Mouse (Mus musculus): ENCODE measurements around the gene Tnfrsf19. TPM values are rescaled to one million over a fixed set of nuclear protein-coding genes. Genes with fewer than 3 reads are reported as not detected.

Tnfrsf19 gene
- total RNA-seq, 2 experiments from 2014 or later: 3.2 TPM; not detected in 1

- ATAC-seq (replicated peaks; ENCODE audit: low FRiP score, poor library complexity, severe bottlenecking): no peak
Measured at GRCm38 (mm10) chr14:60976231-60976630, 70.1 kb downstream of the Tnfrsf19 start.

GRCm38 (mm10) chr14:60975736-60976135, 70.6 kb downstream of the Tnfrsf19 start:
- no peak for ATAC-seq (replicated peaks; ENCODE audit: low FRiP score, poor library complexity, severe bottlenecking)

DNA sequence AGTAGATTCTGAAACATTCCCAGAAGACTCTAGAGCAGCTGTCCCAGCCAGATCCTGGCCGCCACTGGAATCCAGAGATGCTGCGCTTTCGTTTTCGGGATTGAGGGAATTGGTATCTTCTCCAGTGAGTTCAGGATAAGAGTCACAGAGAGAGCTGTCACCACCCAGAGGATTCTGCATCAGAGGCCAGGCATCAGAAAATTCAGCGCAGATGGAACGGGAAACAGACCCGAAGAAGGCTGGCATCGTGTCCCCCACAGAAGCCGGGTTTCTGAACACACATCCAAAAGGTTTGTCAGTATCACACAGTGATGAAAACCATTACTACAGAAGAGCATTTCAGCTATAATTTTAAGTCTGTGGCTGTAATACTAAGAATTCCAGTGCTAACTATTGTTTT, 75.3 kb downstream of the Tnfrsf19 start:
- ATAC-seq (replicated peaks; ENCODE audit: low FRiP score, poor library complexity, severe bottlenecking): no peak

DNA sequence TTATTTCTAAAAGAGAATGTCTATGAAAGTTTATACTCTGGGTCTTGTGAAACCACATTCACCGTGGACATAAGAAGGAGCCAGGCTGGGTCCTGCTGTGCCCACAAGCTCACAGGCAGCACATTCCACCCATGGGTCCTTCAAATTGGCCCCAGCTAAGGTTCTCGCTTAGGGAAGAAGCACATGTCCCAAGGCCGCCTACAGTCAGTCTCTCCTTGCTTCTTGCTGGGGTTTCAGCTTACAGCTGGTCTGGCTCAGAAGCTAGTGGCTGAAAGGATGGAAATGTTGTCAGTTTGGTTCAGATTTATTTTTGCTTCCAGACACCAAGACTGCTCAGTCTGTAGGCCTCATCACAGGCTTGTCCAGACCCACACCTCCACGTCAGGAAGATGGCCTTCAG, 80.2 kb downstream of the Tnfrsf19 start:
- ATAC-seq (replicated peaks; ENCODE audit: low FRiP score, poor library complexity, severe bottlenecking): no peak

- no peak for ATAC-seq (replicated peaks; ENCODE audit: low FRiP score, poor library complexity, severe bottlenecking)
Measured at GRCm38 (mm10) chr14:60964016-60964810, 82.1 kb downstream of the Tnfrsf19 start.

- no peak for ATAC-seq (replicated peaks; ENCODE audit: low FRiP score, poor library complexity, severe bottlenecking)
Measured at GRCm38 (mm10) chr14:60957611-60958157, 88.6 kb downstream of the Tnfrsf19 start.

GRCm38 (mm10) chr14:60937481-60938039, 108.7 kb downstream of the Tnfrsf19 start:
- no peak for ATAC-seq (replicated peaks; ENCODE audit: low FRiP score, poor library complexity, severe bottlenecking)

GRCm38 (mm10) chr14:60935705-60936104, 110.6 kb downstream of the Tnfrsf19 start:
- no peak for ATAC-seq (replicated peaks; ENCODE audit: low FRiP score, poor library complexity, severe bottlenecking)

DNA sequence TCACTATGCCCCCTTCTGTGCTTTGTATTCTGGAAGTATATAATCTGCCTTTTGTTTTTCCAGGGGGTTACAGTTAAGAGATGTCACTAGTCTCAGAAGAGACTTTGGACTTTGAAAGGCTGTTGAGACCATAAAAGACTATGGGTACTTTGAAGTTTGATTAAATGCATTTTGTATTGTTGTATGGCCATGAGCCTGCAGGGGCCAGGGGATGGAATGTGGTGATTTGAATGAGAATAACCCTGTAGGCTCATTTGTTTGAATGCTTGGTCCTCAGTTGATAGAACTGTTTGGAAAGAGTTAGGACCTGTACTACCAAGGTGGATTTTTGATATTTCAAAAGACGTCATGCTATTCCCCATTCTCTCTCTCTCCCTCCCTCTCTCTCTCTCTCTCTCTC, 120.3 kb downstream of the Tnfrsf19 start:
- ATAC-seq (replicated peaks; ENCODE audit: low FRiP score, poor library complexity, severe bottlenecking): no peak

GRCm38 (mm10) chr14:60916661-60917060, 129.6 kb downstream of the Tnfrsf19 start:
- no peak for ATAC-seq (replicated peaks; ENCODE audit: low FRiP score, poor library complexity, severe bottlenecking)

Other genes starting within 250 kb of the Tnfrsf19 start
- gene Sacs, start 92.0 kb upstream of the Tnfrsf19 start, total RNA-seq (2015; ENCODE audit: low replicate concordance): 24.1 and 27.2 TPM in 2 replicates
- gene Sacs, start 92.0 kb upstream of the Tnfrsf19 start, total RNA-seq (2017; ENCODE audit: low replicate concordance): 22.5 and 28.0 TPM in 2 replicates
- gene Sgcg, start 212.0 kb upstream of the Tnfrsf19 start, total RNA-seq (2015; ENCODE audit: low replicate concordance): not detected in 2 replicates
- not detected in 2 replicates for gene Sgcg, start 212.0 kb upstream of the Tnfrsf19 start, total RNA-seq (2017; ENCODE audit: low replicate concordance)